Mouse (Mus musculus) stomach, postnatal 0 days (tissue): ENCODE data around the gene Evi5l.

ENCODE experiments used
- CTCF ChIP-seq: IDR thresholded peaks from 2 replicates; pipeline ENCODE4 v1.5.1; 2016; ENCODE audit warnings: antibody characterized with exemption, low read depth, mild to moderate bottlenecking, moderate library complexity
- EP300 ChIP-seq: optimal IDR thresholded peaks from 2 replicates; pipeline ENCODE3; 2016; ENCODE audit warnings: antibody characterized with exemption

GRCm38 (mm10) chr8:4214006-4214980 lies 47.9 kb downstream of the Evi5l start:
- TF ChIP-seq CTCF: no peak
- TF ChIP-seq EP300: no peak
